23 mouse cellular contexts compared by ENCODE assay signal in the genomic region with DNA sequence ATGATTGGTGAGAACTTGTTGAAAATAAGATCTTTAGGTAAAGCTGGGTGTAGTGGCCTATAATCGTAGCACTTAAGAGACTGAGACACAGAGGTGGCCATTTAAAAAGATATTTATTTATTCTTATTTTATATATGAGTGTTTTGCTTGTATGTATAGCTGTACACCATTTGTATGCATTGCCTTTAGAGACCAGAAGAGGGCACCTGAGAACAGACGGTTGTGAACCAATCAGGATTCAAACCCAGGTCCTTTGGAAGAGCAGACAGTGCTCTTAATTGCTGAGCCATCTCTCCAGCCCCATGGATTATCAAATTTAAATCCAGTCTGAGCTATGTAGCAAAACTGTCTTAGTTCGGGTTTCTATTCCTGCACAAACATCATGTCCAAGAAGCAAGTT. TPM values are rescaled to one million over a fixed set of nuclear protein-coding genes. Genes with fewer than 3 reads are reported as not detected.
DNase-seq lines count a peak whose midpoint lies in the region; ATAC-seq and TF ChIP-seq lines count a peak whose summit lies in the region.
"Had no signal": no experiment of that assay in that cellular context is flagged by ENCODE, and none has a peak within 500 bp of the region (broad histone marks: within the 10 kb centered on the region; RNA-seq: fewer than 3 reads in every experiment).

No protein-coding gene starts in this region.

- no peaks in the 10 kb centered on the region for H3K36me3 ChIP-seq in CH12.LX (replicated peaks in 1 of 2; ENCODE audit: control insufficient read depth in 1 of 2, insufficient read depth in 1 of 2, low read length in 1 of 2)
- H3K36me3 ChIP-seq: embryonic facial prominence, embryonic 13.5 days; heart, embryonic 12.5 days; hindbrain, embryonic 12.5 days; kidney, embryonic 15.5 days; lung, embryonic 15.5 days; midbrain, embryonic 10.5 days had no signal

- no peak overlapping the region for H3K27ac ChIP-seq in left cerebral cortex, adult 2 months
- H3K27ac ChIP-seq in CH12.LX (ENCODE audit: insufficient read depth, low read depth): no peak overlapping the region
- H3K27ac ChIP-seq: embryonic facial prominence, embryonic 13.5 days; hindbrain, embryonic 12.5 days; kidney, embryonic 15.5 days; lung, embryonic 15.5 days; macrophage; midbrain, embryonic 10.5 days had no signal

- H3K4me3 ChIP-seq in left cerebral cortex, adult 2 months: no peak overlapping the region
- no peak overlapping the region for H3K4me3 ChIP-seq in CH12.LX (replicated peaks in 1 of 3; ENCODE audit: low read depth in 2 of 3, low read length in 2 of 3, poor library complexity in 1 of 3)
- H3K4me3 ChIP-seq: embryonic facial prominence, embryonic 13.5 days; heart, embryonic 12.5 days; hindbrain, embryonic 12.5 days; kidney, embryonic 15.5 days; lung, embryonic 15.5 days; midbrain, embryonic 10.5 days had no signal

- intact Hi-C loops in left cerebral cortex, adult 2 months (cut with DNase I): no loop called here
- intact Hi-C loops in left cerebral cortex, postnatal 4 days (cut with DNase I): no loop called here

- H3K79me2 ChIP-seq in CH12.LX (replicated peaks; ENCODE audit: control insufficient read depth, extremely low read depth, insufficient read depth, poor library complexity, severe bottlenecking): no peaks in the 10 kb centered on the region

- no peak overlapping the region for H3K9ac ChIP-seq in CH12.LX (ENCODE audit: insufficient read depth, low read depth)
- H3K9ac ChIP-seq: embryonic facial prominence, embryonic 13.5 days; heart, embryonic 12.5 days; hindbrain, embryonic 12.5 days; kidney, embryonic 15.5 days; lung, embryonic 15.5 days had no signal

- TF ChIP-seq EP300 in CH12.LX (IDR thresholded peaks at IDR 0.05; ENCODE audit: low read length): no peak

- dilution Hi-C loops in CH12.LX (cut with MboI; ENCODE audit: extremely low pct_ligation_motif_present, extremely low pct_unique_long_range_greater_than_20kb, low sequenced_read_pairs): no loop called here

- no peak for TF ChIP-seq POLR2A in CH12.LX (IDR thresholded peaks at IDR 0.05; ENCODE audit: low read depth, low read length)

- no peak for ATAC-seq in CD4-positive, CD25-positive, alpha-beta regulatory T cell, adult 4 months
- ATAC-seq: forebrain, embryonic 16.5 days; inflammation-experienced regulatory T-cells, adult 6 months had no signal

- peak; percentile 20 for TF ChIP-seq CTCF in left cerebral cortex, adult 2 months (IDR thresholded peaks at IDR 0.05)
- peak in 1 of 2 experiments; percentile 53; a peak in 2 of 4 replicates for TF ChIP-seq CTCF in CH12.LX (conservative IDR thresholded peaks at IDR 0.05 in 1 of 2, IDR thresholded peaks at IDR 0.05 in 1 of 2; ENCODE audit: low read depth in 2 of 2, low read length in 2 of 2)

- peaks cover 0 to 5% of the 10 kb centered on the region in 2 experiments; a peak in 1 of 4 replicates for H3K4me1 ChIP-seq in CH12.LX (ENCODE audit: control insufficient read depth in 1 of 2, insufficient read depth in 2 of 2)
- H3K4me1 ChIP-seq: embryonic facial prominence, embryonic 13.5 days; hindbrain, embryonic 12.5 days; kidney, embryonic 15.5 days; lung, embryonic 15.5 days; midbrain, embryonic 10.5 days had no signal

- no peak overlapping the region for H3K4me2 ChIP-seq in CH12.LX (ENCODE audit: insufficient read depth, low read depth, poor library complexity, severe bottlenecking)
- H3K4me2 ChIP-seq: embryonic facial prominence, embryonic 13.5 days; heart, embryonic 12.5 days; hindbrain, embryonic 12.5 days; kidney, embryonic 15.5 days; lung, embryonic 15.5 days had no signal

- peak; percentile 37 for TF ChIP-seq RAD21 in CH12.LX (IDR thresholded peaks at IDR 0.05; ENCODE audit: low read depth, low read length)

- peaks cover 13% of the 10 kb centered on the region for H3K27me3 ChIP-seq in CH12.LX (replicated peaks)
- H3K27me3 ChIP-seq: embryonic facial prominence, embryonic 13.5 days; hindbrain, embryonic 12.5 days; kidney, embryonic 15.5 days; lung, embryonic 15.5 days had no signal

- DNase-seq in CD4-positive, CD25-positive, alpha-beta regulatory T cell, adult 2 months (ENCODE audit: low read depth, low spot score): peak; percentile 43
- DNase-seq in left cerebral cortex, adult 2 months (ENCODE audit: extremely low spot score in 1 of 2, low spot score in 2 of 2): no peak
- DNase-seq in left cerebral cortex, postnatal 4 days: no peak
- DNase-seq in CH12.LX (ENCODE audit: extremely low read depth): no peak
- peak; percentile 37 for DNase-seq in ZHBTc4 (ENCODE audit: low read depth, low spot score)
- no peak for DNase-seq in cerebellum, adult 18-20 months
- no peak for DNase-seq in adrenal gland, postnatal 4 days (ENCODE audit: low spot score in 2 of 2)
- DNase-seq: cerebellum, adult 9-10 months; heart, postnatal 14 days; layer of hippocampus, postnatal 36 days; liver; right cerebral cortex, postnatal 4 days; thymus, postnatal 36 days had no signal

- in situ Hi-C loops in CH12.LX (cut with MboI; ENCODE audit: low pct_ligation_motif_present, low pct_unique_long_range_greater_than_20kb, low sequenced_read_pairs): no loop called here

- H3K9me3 ChIP-seq in CH12.LX (replicated peaks; ENCODE audit: low read length): peaks cover 3% of the 10 kb centered on the region
- H3K9me3 ChIP-seq: embryonic facial prominence, embryonic 13.5 days; kidney, embryonic 15.5 days; lung, embryonic 15.5 days; midbrain, embryonic 10.5 days had no signal

TF ChIP-seq in CH12.LX, 34 proteins besides CTCF, POLR2A, EP300 and RAD21:
- TF ChIP-seq KAT2A (IDR thresholded peaks at IDR 0.05; ENCODE audit: insufficient replicate concordance, low read length): no peak
- peak; percentile 55 for TF ChIP-seq SMC3 (IDR thresholded peaks at IDR 0.05; ENCODE audit: low read depth, low read length)

RNA-seq across cellular contexts. Expression of gene Slc41a1, which starts 13.1 kb away (rescaled TPM):
- 10 to 100 TPM; 16.0 to 21.5 TPM for polyA plus RNA-seq in CD4-positive, CD25-positive, alpha-beta regulatory T cell, adult 4 months (2017; shearing (Covaris generic))
- 10 to 100 TPM; 42.6 to 46.8 TPM for total RNA-seq in left cerebral cortex, adult 2 months (2021)
- total RNA-seq in left cerebral cortex, postnatal 4 days (2021): 10 to 100 TPM; 32.8 to 35.8 TPM
- 8.8 and 10.4 TPM in 2 replicates for total RNA-seq in CH12.LX (2012; rRNA removed)
- total RNA-seq in CH12.LX (2014; rRNA removed): 5.2 and 6.3 TPM in 2 replicates
- 9.4 and 10.7 TPM in 2 replicates for polyA plus RNA-seq in CH12.LX (2012; ENCODE audit: insufficient read length, low read depth)
- total RNA-seq in adrenal gland, postnatal 4 days (2021): 10 to 100 TPM; 44.7 to 47.5 TPM

RNA-seq across cellular contexts. Expression of gene Pm20d1, which starts 17.0 kb away (rescaled TPM):
- under 1 TPM in 1 of 2 experiments, not detected in 1; 0.05 TPM for polyA plus RNA-seq in CD4-positive, CD25-positive, alpha-beta regulatory T cell, adult 4 months (2017; shearing (Covaris generic))
- 1 to 10 TPM; 1.5 to 2.3 TPM for total RNA-seq in left cerebral cortex, adult 2 months (2021)
- total RNA-seq in left cerebral cortex, postnatal 4 days (2021): under 1 TPM; 0.34 to 0.56 TPM
- total RNA-seq in CH12.LX (2012; rRNA removed) (0.17 and 0.29 TPM in 2 replicates), CH12.LX (2014; rRNA removed) (0.09 and 0.21 TPM in 2 replicates)
- 0.19 and 0.53 TPM in 2 replicates for polyA plus RNA-seq in CH12.LX (2012; ENCODE audit: insufficient read length, low read depth)
- 10 to 100 TPM; 11.0 to 11.5 TPM for total RNA-seq in adrenal gland, postnatal 4 days (2021)
- polyA plus RNA-seq: macrophage had no signal

RNA-seq across cellular contexts. Expression of gene Rab29, which starts 52.8 kb away (rescaled TPM):
- polyA plus RNA-seq in CD4-positive, CD25-positive, alpha-beta regulatory T cell, adult 4 months (2017; shearing (Covaris generic)): 10 to 100 TPM; 35.6 to 36.8 TPM
- 1 to 10 TPM; 4.8 to 5.0 TPM for total RNA-seq in left cerebral cortex, adult 2 months (2021)
- 1 to 10 TPM; 6.8 to 7.5 TPM for total RNA-seq in left cerebral cortex, postnatal 4 days (2021)
- 10.8 and 11.5 TPM in 2 replicates for total RNA-seq in CH12.LX (2012; rRNA removed)
- total RNA-seq in CH12.LX (2014; rRNA removed): 16.4 and 17.8 TPM in 2 replicates
- 14.8 and 15.6 TPM in 2 replicates for polyA plus RNA-seq in CH12.LX (2012; ENCODE audit: insufficient read length, low read depth)
- total RNA-seq in adrenal gland, postnatal 4 days (2021): 10 to 100 TPM; 15.1 to 18.0 TPM

Comparison
In these comparisons a context has a peak if more than half of its experiments do, and no peak if none do; other contexts are left out.
1. DNase-seq: peak in CD4-positive, CD25-positive, alpha-beta regulatory T cell, adult 2 months (single experiment) and ZHBTc4 (single experiment); none in left cerebral cortex, adult 2 months (0 of 2), left cerebral cortex, postnatal 4 days (single experiment), CH12.LX (single experiment), cerebellum, adult 18-20 months (0 of 2) and adrenal gland, postnatal 4 days (0 of 2).